Mouse (Mus musculus): ENCODE data around the gene Dcpp2. TPM values are rescaled to one million over a fixed set of nuclear protein-coding genes. Genes with fewer than 3 reads are reported as not detected.
"Not testable (repeated sequence)": the region's sequence is repeated elsewhere in the genome, so short reads cannot be mapped to it uniquely, and the experiment has no call there.

Dcpp2 gene
- total RNA-seq (2018; cell fraction: chromatin; rRNA removed) = not detected
- total RNA-seq (2018; cell fraction: cytosol; rRNA removed) = not detected
- not detected for total RNA-seq (2018; cell fraction: nucleus; rRNA removed)
- polyA plus RNA-seq (2018) = not detected in 3 replicates

GRCm38 (mm10) chr17:23880576-23880975, at the start of gene Dcpp2, which contains the start of gene Dcpp1:
TSS of gene Dcpp2 (plus strand) at chr17:23880880.
TSS of gene Dcpp1 (plus strand) at chr17:23880876.
- 74% methylated on average over 3 of the region's 4 CpGs for WGBS (ENCODE audit: missing documents)
- not testable (repeated sequence) for H3K27ac ChIP-seq; H3K4me3 ChIP-seq (ENCODE audit: inconsistent target); H3K36me3 ChIP-seq (ENCODE audit: inconsistent target); H3K79me2 ChIP-seq (ENCODE audit: inconsistent target)

GRCm38 (mm10) chr17:23831201-23831600, 49.5 kb upstream of the Dcpp2 start:
- no peak overlapping the region for H3K27ac ChIP-seq
- no peaks in the 10 kb centered on the region for H3K36me3 ChIP-seq (ENCODE audit: inconsistent target)
- H3K4me3 ChIP-seq (ENCODE audit: inconsistent target) = no peak overlapping the region
- peaks cover 25% of the 10 kb centered on the region for H3K79me2 ChIP-seq (ENCODE audit: inconsistent target)
- 92% methylated on average over 1 of the region's 1 CpGs for WGBS (ENCODE audit: missing documents)

- Histone ChIP-seq H3K27ac (no peak within 1 kb of the TSS), H3K4me3 (ENCODE audit: inconsistent target) (no peak within 1 kb of the TSS), H3K79me2 (ENCODE audit: inconsistent target) (no peaks in the 10 kb centered on the region), H3K36me3 (ENCODE audit: inconsistent target) (no peaks in the 10 kb centered on the region)
- 95% methylated on average over 8 of the region's 8 CpGs for WGBS (ENCODE audit: missing documents)
Observed at GRCm38 (mm10) chr17:23836006-23836575, 44.6 kb upstream of the Dcpp2 start, which contains the start of gene Prss33. TSS of gene Prss33 (minus strand) at chr17:23836056.

- no peak overlapping the region for H3K4me3 ChIP-seq (ENCODE audit: inconsistent target)
- WGBS (ENCODE audit: missing documents) = 34% methylated on average over 4 of the region's 4 CpGs
- no peaks in the 10 kb centered on the region for H3K36me3 ChIP-seq (ENCODE audit: inconsistent target)
- H3K27ac ChIP-seq = no peak overlapping the region
- no peaks in the 10 kb centered on the region for H3K79me2 ChIP-seq (ENCODE audit: inconsistent target)
Observed at GRCm38 (mm10) chr17:23841145-23841544, 39.5 kb upstream of the Dcpp2 start.

GRCm38 (mm10) chr17:23843141-23843811, 37.4 kb upstream of the Dcpp2 start:
- 78% methylated on average over 21 of the region's 23 CpGs for WGBS (ENCODE audit: missing documents)
- Histone ChIP-seq H3K4me3 (ENCODE audit: inconsistent target) (no peak overlapping the region), H3K36me3 (ENCODE audit: inconsistent target) (no peaks in the 10 kb centered on the region), H3K27ac (no peak overlapping the region), H3K79me2 (ENCODE audit: inconsistent target) (no peaks in the 10 kb centered on the region)

GRCm38 (mm10) chr17:23843812-23844273, 36.8 kb upstream of the Dcpp2 start, which contains the start of the genes Prss32 and Prss41:
TSS of gene Prss32 (plus strand) at chr17:23843855.
TSS of gene Prss41 (minus strand) at chr17:23844172.
- no peaks in the 10 kb centered on the region for H3K36me3 ChIP-seq (ENCODE audit: inconsistent target)
- no peak within 1 kb of the TSS for H3K4me3 ChIP-seq (ENCODE audit: inconsistent target)
- 40% methylated on average over 17 of the region's 19 CpGs for WGBS (ENCODE audit: missing documents)
- H3K79me2 ChIP-seq (ENCODE audit: inconsistent target) = no peaks in the 10 kb centered on the region
- H3K27ac ChIP-seq = no peak within 1 kb of the TSS

- Histone ChIP-seq H3K4me3 (ENCODE audit: inconsistent target) (no peak overlapping the region), H3K36me3 (ENCODE audit: inconsistent target) (no peaks in the 10 kb centered on the region), H3K27ac (no peak overlapping the region), H3K79me2 (ENCODE audit: inconsistent target) (no peaks in the 10 kb centered on the region)
- WGBS (ENCODE audit: missing documents) = 89% methylated on average over 2 of the region's 2 CpGs
Observed at GRCm38 (mm10) chr17:23850028-23850427, 30.7 kb upstream of the Dcpp2 start.

- H3K27ac ChIP-seq = no peak overlapping the region
- no peaks in the 10 kb centered on the region for H3K36me3 ChIP-seq (ENCODE audit: inconsistent target)
- H3K79me2 ChIP-seq (ENCODE audit: inconsistent target) = no peaks in the 10 kb centered on the region
- 58% methylated on average over 10 of the region's 19 CpGs for WGBS (ENCODE audit: missing documents)
- H3K4me3 ChIP-seq (ENCODE audit: inconsistent target) = no peak overlapping the region
Observed at GRCm38 (mm10) chr17:23850853-23851749, 29.6 kb upstream of the Dcpp2 start.

- 44% methylated on average over 5 of the region's 5 CpGs for WGBS (ENCODE audit: missing documents)
- H3K79me2 ChIP-seq (ENCODE audit: inconsistent target) = no peaks in the 10 kb centered on the region
- H3K4me3 ChIP-seq (ENCODE audit: inconsistent target) = no peak overlapping the region
- no peak overlapping the region for H3K27ac ChIP-seq
- no peaks in the 10 kb centered on the region for H3K36me3 ChIP-seq (ENCODE audit: inconsistent target)
Observed at GRCm38 (mm10) chr17:23853292-23853691, 27.4 kb upstream of the Dcpp2 start.

GRCm38 (mm10) chr17:23854229-23854765, 26.4 kb upstream of the Dcpp2 start:
- Histone ChIP-seq H3K36me3 (ENCODE audit: inconsistent target) (no peaks in the 10 kb centered on the region), H3K4me3 (ENCODE audit: inconsistent target) (no peak overlapping the region), H3K27ac (no peak overlapping the region), H3K79me2 (ENCODE audit: inconsistent target) (no peaks in the 10 kb centered on the region)
- 94% methylated on average over 9 of the region's 10 CpGs for WGBS (ENCODE audit: missing documents)

- no peak overlapping the region for H3K4me3 ChIP-seq (ENCODE audit: inconsistent target)
- no peaks in the 10 kb centered on the region for H3K79me2 ChIP-seq (ENCODE audit: inconsistent target)
- no peak overlapping the region for H3K27ac ChIP-seq
- 92% methylated on average over 6 of the region's 6 CpGs for WGBS (ENCODE audit: missing documents)
- no peaks in the 10 kb centered on the region for H3K36me3 ChIP-seq (ENCODE audit: inconsistent target)
Observed at GRCm38 (mm10) chr17:23857193-23857592, 23.5 kb upstream of the Dcpp2 start.

- Histone ChIP-seq H3K36me3 (ENCODE audit: inconsistent target) (no peaks in the 10 kb centered on the region), H3K27ac (no peak overlapping the region), H3K4me3 (ENCODE audit: inconsistent target) (no peak overlapping the region), H3K79me2 (ENCODE audit: inconsistent target) (no peaks in the 10 kb centered on the region)
- WGBS (ENCODE audit: missing documents) = 90% methylated on average over 2 of the region's 2 CpGs
Observed at GRCm38 (mm10) chr17:23857913-23858312, 22.8 kb upstream of the Dcpp2 start.

- 93% methylated on average over 4 of the region's 4 CpGs for WGBS (ENCODE audit: missing documents)
- Histone ChIP-seq H3K79me2 (ENCODE audit: inconsistent target) (no peaks in the 10 kb centered on the region), H3K36me3 (ENCODE audit: inconsistent target) (no peaks in the 10 kb centered on the region), H3K27ac (no peak overlapping the region), H3K4me3 (ENCODE audit: inconsistent target) (no peak overlapping the region)
Observed at GRCm38 (mm10) chr17:23862926-23863325, 17.8 kb upstream of the Dcpp2 start.

- WGBS (ENCODE audit: missing documents) = 90% methylated on average over 15 of the region's 15 CpGs
- H3K4me3 ChIP-seq (ENCODE audit: inconsistent target) = no peak within 1 kb of the TSS
- H3K79me2 ChIP-seq (ENCODE audit: inconsistent target) = no peaks in the 10 kb centered on the region
- H3K36me3 ChIP-seq (ENCODE audit: inconsistent target) = no peaks in the 10 kb centered on the region
- no peak within 1 kb of the TSS for H3K27ac ChIP-seq
Observed at GRCm38 (mm10) chr17:23867756-23868155, 12.9 kb upstream of the Dcpp2 start, which contains the start of gene Prss21. TSS of gene Prss21 (plus strand) at chr17:23868056.

Data from macrophage (primary cell).